Mouse (Mus musculus) midbrain, embryonic 13.5 days (tissue): ENCODE measurements around the gene Nkapd1. TPM values are rescaled to one million over a fixed set of nuclear protein-coding genes. Genes with fewer than 3 reads are reported as not detected.
"Not testable (repeated sequence)": the region's sequence is repeated elsewhere in the genome, so short reads cannot be mapped to it uniquely, and the experiment has no call there.

Source experiments
- ATAC-seq: fragments of 200-750 bp; cut with Nextera tagmentation; 2 replicates; pipeline ENCODE4 v1.8.0; 2017; ENCODE audit warnings: mild to moderate bottlenecking, moderate TSS enrichment, moderate library complexity
- H3K27ac ChIP-seq: fragments of 300-500 bp; sonication (generic); 2 replicates; pipeline ENCODE4 v1.5.1; 2015; ENCODE audit warnings: inconsistent platforms, mild to moderate bottlenecking, moderate library complexity
- H3K27me3 ChIP-seq: fragments of 300-500 bp; sonication (generic); 2 replicates; pipeline ENCODE4 v1.6.1; 2015; ENCODE audit warnings: mild to moderate bottlenecking, inconsistent platforms
- H3K36me3 ChIP-seq: fragments of 300-500 bp; sonication (generic); 2 replicates; pipeline ENCODE4 v1.6.1; 2015; ENCODE audit warnings: mild to moderate bottlenecking, inconsistent platforms
- H3K4me1 ChIP-seq: fragments of 300-500 bp; sonication (generic); replicated peaks from 2 replicates; pipeline ENCODE4 v1.6.1; 2015; ENCODE audit warnings: inconsistent platforms
- H3K4me2 ChIP-seq: fragments of 300-500 bp; sonication (generic); replicated peaks from 2 replicates; pipeline ENCODE4 v1.6.1; 2015; ENCODE audit warnings: moderate library complexity, mild to moderate bottlenecking, inconsistent platforms
- H3K4me3 ChIP-seq: fragments of 300-500 bp; sonication (generic); replicated peaks from 2 replicates; pipeline ENCODE4 v1.5.1; 2015; ENCODE audit warnings: mild to moderate bottlenecking, inconsistent platforms
- H3K9ac ChIP-seq: fragments of 300-500 bp; sonication (generic); replicated peaks from 2 replicates; pipeline ENCODE4 v1.6.1; 2015; ENCODE audit warnings: mild to moderate bottlenecking, inconsistent platforms
- H3K9me3 ChIP-seq: fragments of 300-500 bp; sonication (generic); 2 replicates; pipeline ENCODE4 v1.6.1; 2016; ENCODE audit warnings: mild to moderate bottlenecking, inconsistent platforms
- WGBS: fragments of 180-500 bp; shearing (Covaris S2); methylation state at CpG from one replicate; pipeline ENCODE4 v1.1.7; 2015; 5-methylcytosine and 5-hydroxymethylcytosine counted together
- polyA plus RNA-seq: library from polyadenylated mRNA; unstranded; fragments of >200 nt; fragmentation: Nextera tagmentation; extraction: Ambion mirVana; gene quantifications from 2 replicates; pipeline ENCODE4 v1.2.1, GENCODE M21; 2015

The Nkapd1 gene
- polyA plus RNA-seq, 1 experiment from 2014 or later = 23.8 TPM

DNA sequence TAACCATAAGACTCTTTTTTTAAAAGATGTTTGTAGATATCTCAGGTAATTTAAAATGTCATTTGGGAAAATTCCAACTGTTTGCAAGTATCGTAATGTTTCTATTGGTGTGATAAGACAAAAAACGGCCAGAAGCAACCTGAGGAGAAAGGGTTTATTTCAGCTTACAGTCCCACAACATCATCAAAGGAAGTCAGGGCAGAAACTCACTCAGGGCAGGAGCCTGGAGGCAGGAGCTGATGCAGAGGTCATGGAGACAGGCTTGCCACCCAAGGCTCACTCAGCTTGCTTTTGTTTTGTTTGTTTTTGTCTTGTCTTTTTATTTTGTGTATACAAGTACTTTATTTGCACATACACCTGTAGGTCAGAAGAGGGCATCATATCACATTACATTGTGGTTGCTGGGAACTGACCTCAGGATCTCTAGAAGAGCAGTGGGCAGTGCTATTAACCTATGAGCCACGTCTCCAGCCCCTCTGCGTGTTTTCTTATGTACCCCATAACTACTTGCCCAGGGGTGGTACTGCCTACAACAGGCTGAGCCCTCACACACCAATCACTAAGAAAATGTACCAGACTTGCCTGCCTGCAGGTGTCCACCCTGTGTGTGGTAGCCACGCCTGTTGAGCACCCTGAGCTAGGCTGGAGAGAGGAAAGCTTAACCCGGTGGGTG, 14.9 kb upstream of the Nkapd1 start:
- H3K4me3 ChIP-seq = no peak overlapping the region
- no peaks in the 10 kb centered on the region for H3K9me3 ChIP-seq
- H3K4me1 ChIP-seq = no peaks in the 10 kb centered on the region
- H3K36me3 ChIP-seq = peaks cover 40% of the 10 kb centered on the region
- H3K4me2 ChIP-seq = no peak overlapping the region
- no peak for ATAC-seq
- H3K27me3 ChIP-seq = no peaks in the 10 kb centered on the region
- WGBS = 89% methylated on average over 6 of the region's 6 CpGs
- H3K27ac ChIP-seq = no peak overlapping the region
- no peak overlapping the region for H3K9ac ChIP-seq

DNA sequence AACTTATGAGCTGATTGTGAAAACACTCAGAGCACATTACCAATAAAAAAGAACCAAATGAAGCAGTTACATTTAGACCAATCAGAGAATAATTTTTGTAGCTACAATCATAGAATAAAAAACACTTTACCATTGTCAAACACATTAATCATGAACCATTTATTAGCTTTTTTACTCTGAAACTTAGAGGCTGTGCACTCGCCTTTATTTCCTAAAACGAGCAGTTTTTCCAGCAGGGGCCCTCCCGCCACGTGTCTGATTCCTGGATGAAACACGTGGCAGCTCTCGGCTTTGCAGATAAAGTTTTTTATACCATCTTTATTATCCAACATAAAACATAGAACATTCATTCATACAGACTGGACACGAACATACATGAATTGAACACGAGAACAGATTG, 13.6 kb upstream of the Nkapd1 start:
- H3K4me2 ChIP-seq, H3K9me3 ChIP-seq, ATAC-seq, H3K9ac ChIP-seq, H3K27ac ChIP-seq, H3K4me3 ChIP-seq, H3K4me1 ChIP-seq, H3K27me3 ChIP-seq: not testable (repeated sequence)
- 91% methylated on average over 6 of the region's 8 CpGs for WGBS
- peaks cover 31% of the 10 kb centered on the region for H3K36me3 ChIP-seq

DNA sequence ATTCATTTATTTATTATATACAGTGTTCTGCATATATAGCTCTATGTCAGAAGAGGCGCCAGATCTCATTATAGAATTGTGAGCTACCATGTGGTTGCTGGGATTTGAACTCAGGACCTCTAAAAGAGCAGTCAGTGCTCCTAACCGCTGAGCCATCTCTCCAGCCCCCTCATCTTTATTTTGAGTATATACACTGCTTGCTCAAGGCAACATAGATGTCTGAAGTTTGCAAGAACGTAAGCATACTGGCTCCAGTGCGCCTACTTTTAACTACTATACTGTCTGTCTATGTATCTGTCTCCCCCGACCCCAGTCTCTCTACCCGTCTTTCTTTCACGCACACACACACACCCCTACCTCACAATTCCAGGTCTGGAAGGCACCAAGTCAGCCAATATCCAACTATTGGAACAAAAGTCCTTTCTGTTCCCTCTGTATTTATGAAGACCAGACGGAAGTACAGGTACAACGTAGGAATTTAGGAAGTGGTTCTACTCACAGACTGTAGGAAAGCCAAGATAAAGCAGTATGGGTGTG, 598 bp upstream of the Nkapd1 start:
- Histone ChIP-seq H3K4me2 (peak overlapping the region; percentile 95), H3K27me3 (no peaks in the 10 kb centered on the region), H3K9me3 (no peaks in the 10 kb centered on the region), H3K36me3 (peaks cover 24% of the 10 kb centered on the region), H3K27ac (no peak overlapping the region), H3K4me3 (peak overlapping the region; percentile 100), H3K9ac (no peak overlapping the region), H3K4me1 (peaks cover 26% of the 10 kb centered on the region)
- WGBS = 62% methylated on average over 9 of the region's 9 CpGs
- 0 out of 2 replicates have a peak, but pooled peaks have one; percentile 3 for ATAC-seq

DNA sequence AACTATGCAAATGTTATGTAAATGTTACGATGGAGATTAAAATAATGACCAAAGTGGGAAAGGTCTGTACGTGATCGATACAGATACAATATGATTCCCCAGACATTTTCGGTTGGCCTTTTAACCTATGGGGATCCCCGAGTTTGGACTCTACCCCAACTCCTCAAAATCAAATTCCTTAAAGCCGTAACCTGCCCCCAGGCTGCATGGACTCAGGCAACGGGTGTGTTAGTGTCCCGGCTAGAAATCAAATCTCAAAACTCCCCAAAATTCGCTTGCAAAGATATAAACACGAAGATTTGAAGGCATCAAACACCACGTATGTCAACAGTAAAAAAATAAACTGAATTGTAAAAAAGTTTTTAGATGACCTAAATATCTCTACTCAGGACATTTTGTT, 1.1 kb downstream of the Nkapd1 start:
- Histone ChIP-seq H3K27ac (no peak overlapping the region), H3K4me1 (peaks cover 26% of the 10 kb centered on the region), H3K4me3 (peak overlapping the region; percentile 100), H3K4me2 (peak overlapping the region; percentile 95), H3K9me3 (no peaks in the 10 kb centered on the region), H3K27me3 (no peaks in the 10 kb centered on the region), H3K9ac (peak overlapping the region; percentile 94), H3K36me3 (peaks cover 39% of the 10 kb centered on the region)
- WGBS = 42% methylated on average over 11 of the region's 11 CpGs
- ATAC-seq = no peak

DNA sequence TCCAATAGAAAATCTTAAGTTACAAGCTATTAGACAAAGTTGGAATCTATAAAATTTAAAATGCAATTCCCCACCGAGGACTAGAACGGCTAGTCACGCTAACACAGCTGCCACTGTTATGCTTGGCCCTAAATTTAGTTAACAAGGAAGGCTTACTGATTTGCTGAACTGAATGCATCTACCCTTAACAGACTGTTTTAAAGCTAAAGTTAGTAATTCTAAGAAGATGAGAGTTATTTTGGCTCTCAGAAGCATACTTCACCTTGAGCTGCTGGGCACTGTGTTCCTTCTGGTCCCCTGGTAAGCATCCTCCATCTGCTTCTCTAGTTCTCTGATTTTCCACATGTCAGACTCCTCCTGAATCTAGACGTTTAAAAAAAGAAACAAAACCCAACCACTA, 5.1 kb downstream of the Nkapd1 start:
- H3K27me3 ChIP-seq = no peaks in the 10 kb centered on the region
- peaks cover 23% of the 10 kb centered on the region for H3K4me1 ChIP-seq
- H3K4me2 ChIP-seq = no peak overlapping the region
- no peak overlapping the region for H3K4me3 ChIP-seq
- H3K9me3 ChIP-seq = no peaks in the 10 kb centered on the region
- ATAC-seq = no peak
- H3K36me3 ChIP-seq = peaks cover 74% of the 10 kb centered on the region
- no peak overlapping the region for H3K9ac ChIP-seq
- 90% methylated on average over 4 of the region's 4 CpGs for WGBS
- no peak overlapping the region for H3K27ac ChIP-seq

DNA sequence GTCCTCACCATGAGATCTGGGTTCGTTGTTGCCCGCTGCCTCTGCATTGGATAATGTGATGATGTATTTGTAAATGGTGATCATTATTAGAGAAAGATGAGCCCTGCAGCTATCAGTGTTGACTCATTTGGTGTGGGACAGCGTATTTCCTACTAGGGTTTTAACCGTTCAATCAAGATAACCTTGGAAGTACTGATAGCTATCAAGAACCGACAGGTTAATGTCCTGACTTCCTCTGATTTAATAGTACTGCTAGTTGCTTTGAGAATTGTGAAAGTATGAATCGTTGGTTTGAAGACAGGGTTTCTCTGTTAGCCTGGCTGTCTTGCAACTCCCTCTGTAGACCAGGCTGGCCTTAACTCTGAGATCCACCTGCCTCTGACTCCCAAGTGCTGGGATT, 12.9 kb downstream of the Nkapd1 start:
- 5% methylated on average over 6 of the region's 6 CpGs for WGBS
- Histone ChIP-seq H3K4me3 (peak overlapping the region; percentile 91), H3K36me3 (peaks cover 40% of the 10 kb centered on the region), H3K9me3 (no peaks in the 10 kb centered on the region), H3K27ac (peak overlapping the region; percentile 87), H3K4me2 (peak overlapping the region; percentile 97), H3K4me1 (peaks cover 34% of the 10 kb centered on the region), H3K9ac (peak overlapping the region; percentile 92), H3K27me3 (no peaks in the 10 kb centered on the region)
- no peak for ATAC-seq

DNA sequence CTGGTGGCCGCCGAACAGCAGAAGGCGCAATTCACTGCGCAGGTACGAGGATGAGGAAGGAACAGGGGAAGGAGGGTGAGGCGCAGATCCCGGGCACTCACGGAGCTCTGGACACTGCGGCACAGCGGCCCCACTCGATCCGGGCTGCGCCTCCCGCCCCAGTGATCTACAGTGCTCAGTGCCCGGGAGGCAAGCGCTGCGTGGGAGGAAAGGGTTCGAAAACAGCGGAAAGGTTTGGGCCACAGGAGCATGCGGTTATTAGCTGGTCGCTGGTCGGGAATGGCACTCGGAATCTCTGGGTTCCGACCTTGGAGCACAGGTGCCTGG, 13.3 kb downstream of the Nkapd1 start:
- H3K9ac ChIP-seq = peak overlapping the region; percentile 92
- peaks cover 41% of the 10 kb centered on the region for H3K36me3 ChIP-seq
- WGBS = under 1% methylated on average over 24 of the region's 24 CpGs
- peaks cover 34% of the 10 kb centered on the region for H3K4me1 ChIP-seq
- no peaks in the 10 kb centered on the region for H3K27me3 ChIP-seq
- H3K4me3 ChIP-seq = peak overlapping the region; percentile 91
- peak overlapping the region; percentile 97 for H3K4me2 ChIP-seq
- ATAC-seq = peak; percentile 94
- peak overlapping the region; percentile 87 for H3K27ac ChIP-seq
- no peaks in the 10 kb centered on the region for H3K9me3 ChIP-seq

DNA sequence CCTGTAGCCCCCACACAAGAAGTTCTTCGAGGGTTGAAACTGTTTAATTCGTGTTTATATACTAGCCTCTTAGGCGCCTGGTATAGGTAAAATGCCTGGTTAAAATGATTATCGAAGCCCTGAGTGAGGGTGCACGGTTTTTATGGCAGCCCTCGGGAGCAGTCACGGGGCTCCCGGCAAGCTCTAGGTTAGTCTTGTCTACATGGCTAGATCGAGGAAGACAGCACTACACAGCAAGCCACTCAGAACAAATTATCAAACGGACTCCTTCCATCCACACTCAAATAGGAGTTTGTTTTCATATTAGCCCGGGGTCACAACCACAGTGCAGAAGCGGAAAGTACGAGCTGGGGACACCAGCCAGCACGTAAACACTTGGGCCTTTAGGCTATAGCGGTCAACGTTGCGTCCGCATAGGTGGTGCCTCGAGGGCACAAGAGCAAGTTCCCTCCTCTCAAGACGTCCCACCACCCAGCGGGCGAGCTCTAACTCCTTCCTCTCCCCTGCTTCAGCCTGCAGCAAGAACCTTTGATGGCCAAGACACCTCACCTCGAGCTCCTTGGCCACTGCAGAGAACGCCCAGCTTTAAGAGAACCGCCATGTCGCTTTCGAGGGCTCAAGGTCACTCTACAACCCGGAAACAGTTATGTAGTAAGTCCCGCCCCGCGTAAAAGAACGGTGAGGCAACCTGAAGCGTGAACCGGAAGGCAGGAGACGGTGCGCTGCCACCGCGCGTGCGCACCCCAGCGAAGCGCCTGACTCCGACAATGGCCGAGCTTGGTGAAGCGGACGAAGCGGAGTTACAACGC, 13.9 kb downstream of the Nkapd1 start, which contains the start of the genes Sdhd and Timm8b:
Gene Sdhd (minus strand): TSS at position 624 of the 809 bp plus-strand sequence.
Gene Timm8b (plus strand): TSS at position 722 of the 809 bp plus-strand sequence.
- H3K36me3 ChIP-seq = peaks cover 44% of the 10 kb centered on the region
- H3K27me3 ChIP-seq = no peaks in the 10 kb centered on the region
- 1% methylated on average over 48 of the region's 48 CpGs for WGBS
- peaks cover 34% of the 10 kb centered on the region for H3K4me1 ChIP-seq
- peak; percentile 98 for ATAC-seq
- H3K9me3 ChIP-seq = no peaks in the 10 kb centered on the region
- H3K9ac ChIP-seq = peak within 1 kb of the TSS; percentile 92
- peak within 1 kb of the TSS; percentile 91 for H3K4me3 ChIP-seq
- H3K4me2 ChIP-seq = peak within 1 kb of the TSS; percentile 97
- peak within 1 kb of the TSS; percentile 87 for H3K27ac ChIP-seq

DNA sequence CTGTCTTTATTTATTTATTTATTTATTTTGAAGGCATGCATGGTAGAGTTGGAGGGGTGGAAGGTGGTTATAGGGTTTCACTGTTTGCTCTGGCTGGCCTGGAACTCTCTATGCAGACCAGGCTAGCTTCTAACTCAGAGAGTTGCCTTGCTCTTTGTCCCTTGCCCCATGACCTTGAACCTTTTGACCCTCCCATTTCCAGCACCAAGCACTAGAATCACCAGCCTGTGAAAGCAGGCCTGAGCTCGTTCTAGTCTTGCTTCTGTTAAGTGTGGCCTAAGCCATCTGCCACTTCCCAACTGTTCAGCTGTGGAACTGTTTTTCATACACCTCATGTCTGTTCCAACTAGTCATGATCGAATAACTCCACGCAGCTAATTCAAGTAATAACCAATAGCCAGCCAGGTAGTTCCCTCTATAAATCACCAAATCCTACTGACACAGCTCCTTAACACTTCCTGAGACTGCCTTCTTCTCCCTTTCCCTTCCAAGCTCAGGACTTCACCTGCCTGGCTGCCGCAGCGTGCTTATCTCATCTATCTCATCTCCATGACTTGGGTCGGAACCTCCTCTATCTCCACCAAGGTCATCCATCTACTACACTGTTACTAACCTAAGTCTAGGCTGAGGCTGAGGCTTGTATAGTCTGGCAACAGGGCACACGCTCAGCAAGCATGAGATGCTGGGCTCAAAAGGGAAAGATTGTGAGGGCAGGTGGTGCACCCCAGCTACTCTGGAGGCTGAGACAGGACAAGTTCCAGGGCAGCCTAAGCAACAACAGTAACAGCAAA, 15.0 kb downstream of the Nkapd1 start:
- Histone ChIP-seq H3K27me3 (no peaks in the 10 kb centered on the region), H3K4me3 (peak overlapping the region; percentile 91), H3K4me1 (peaks cover 34% of the 10 kb centered on the region), H3K36me3 (peaks cover 44% of the 10 kb centered on the region), H3K9ac (peak overlapping the region; percentile 92; the same call in 1 of the 2 replicates), H3K4me2 (peak overlapping the region; percentile 97), H3K9me3 (no peaks in the 10 kb centered on the region), H3K27ac (no peak overlapping the region)
- 89% methylated on average over 7 of the region's 7 CpGs for WGBS
- ATAC-seq = no peak

DNA sequence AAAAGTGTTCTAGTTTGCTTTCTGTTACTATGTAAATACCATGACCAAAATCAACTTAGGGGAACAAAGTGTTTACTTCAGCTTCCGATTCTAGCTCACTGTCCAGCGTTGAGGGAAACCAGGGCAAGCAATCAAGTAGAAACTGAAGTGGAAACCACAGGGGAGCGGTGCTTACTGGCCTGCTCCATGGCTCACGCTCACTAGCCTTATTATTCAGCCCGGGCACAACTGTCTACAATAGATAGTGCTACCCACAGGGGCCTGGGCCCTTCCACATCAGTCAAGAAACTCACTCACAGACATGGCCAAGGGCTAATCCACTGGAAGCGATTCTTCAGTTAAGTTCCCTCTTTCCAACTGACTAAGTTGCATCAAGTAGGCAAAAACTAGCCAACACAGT, 15.7 kb downstream of the Nkapd1 start:
- Histone ChIP-seq H3K4me2 (no peak overlapping the region; the same call in 1 of the 2 replicates), H3K4me3 (no peak overlapping the region), H3K27me3 (no peaks in the 10 kb centered on the region), H3K36me3 (peaks cover 46% of the 10 kb centered on the region), H3K9ac (no peak overlapping the region), H3K4me1 (peaks cover 34% of the 10 kb centered on the region), H3K27ac (no peak overlapping the region), H3K9me3 (no peaks in the 10 kb centered on the region)
- ATAC-seq = no peak
- WGBS = 87% methylated on average over 6 of the region's 6 CpGs

DNA sequence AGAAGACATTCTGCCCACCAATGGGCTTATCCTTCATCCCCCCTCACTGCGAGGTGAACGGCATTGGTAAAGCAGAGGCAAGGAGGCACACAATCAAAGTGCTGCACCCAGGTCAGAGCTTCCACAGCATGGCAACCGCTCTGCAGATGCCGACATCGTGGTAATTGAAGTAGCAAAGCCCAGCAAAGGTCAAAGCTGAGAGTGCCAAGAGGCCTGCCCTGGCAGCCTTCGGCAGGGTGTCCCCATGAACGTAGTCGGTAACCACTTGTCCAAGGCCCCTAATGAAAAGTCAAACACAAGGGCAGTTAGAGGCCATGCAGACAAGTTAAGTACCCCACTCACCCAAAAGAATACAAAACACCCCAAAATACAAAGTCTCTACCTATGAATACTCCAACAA, 20.3 kb downstream of the Nkapd1 start:
- Histone ChIP-seq H3K4me2 (no peak overlapping the region), H3K9ac (no peak overlapping the region), H3K27ac (no peak overlapping the region), H3K36me3 (peaks cover 56% of the 10 kb centered on the region), H3K4me3 (no peak overlapping the region), H3K4me1 (peaks cover 6% of the 10 kb centered on the region), H3K27me3 (no peaks in the 10 kb centered on the region), H3K9me3 (no peaks in the 10 kb centered on the region)
- 95% methylated on average over 8 of the region's 8 CpGs for WGBS
- no peak for ATAC-seq
